Mouse (Mus musculus): ENCODE measurements at regions not wholly inside any gene's neighbourhood (a gene's known extent, or its start where the extent isn't known, plus 50 kb on each side); places are given as distances from the start of the nearest gene placed in this dataset.

DNA sequence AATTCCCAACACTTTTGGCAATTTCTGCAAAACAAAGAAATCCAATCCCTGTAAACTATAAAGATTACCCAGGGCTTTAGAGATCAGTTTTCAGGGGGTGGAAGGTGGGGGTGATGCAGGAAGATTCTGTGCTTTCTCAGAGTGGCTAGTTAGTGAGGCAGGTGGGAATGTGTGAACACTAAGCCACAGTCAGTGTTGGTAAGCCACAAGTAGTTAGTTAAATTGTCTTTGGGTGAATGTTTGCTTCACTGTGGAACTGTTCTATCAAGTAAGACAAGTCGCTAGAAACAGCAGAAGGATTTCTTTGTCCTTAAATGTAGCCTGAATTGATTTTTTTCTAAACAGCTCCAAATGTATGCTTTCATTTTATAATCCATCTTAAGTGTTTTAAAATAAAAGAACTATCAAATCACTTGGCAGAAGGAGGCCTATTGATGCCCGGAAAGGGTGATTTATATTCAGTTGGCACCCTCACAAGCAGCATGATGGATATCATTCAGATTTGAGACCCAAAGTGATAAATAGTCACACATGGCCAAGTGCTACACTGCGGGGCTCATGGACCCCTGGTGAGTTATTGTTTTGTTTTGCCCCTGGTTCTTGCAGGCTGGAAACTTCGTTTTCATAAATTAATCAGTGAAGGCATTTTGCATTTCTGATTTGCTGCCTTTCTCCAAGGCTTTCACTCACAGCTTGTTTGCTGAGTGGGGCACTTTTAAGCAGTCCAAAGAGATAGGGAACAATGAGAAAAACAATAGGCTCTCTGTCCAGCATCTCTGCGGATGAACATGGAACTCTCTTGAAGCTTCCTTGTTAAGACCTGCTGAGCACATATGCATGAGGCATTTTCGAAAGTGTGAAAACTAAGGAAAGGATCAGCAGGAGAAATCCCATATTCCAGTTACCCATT, 325.4 kb downstream of the 4933405O20Rik start:
- 20% methylated on average over 6 of the region's 6 CpGs for WGBS
- H3K4me1 ChIP-seq = peaks cover 13% of the 10 kb centered on the region
- ATAC-seq (replicated peaks) = peak; percentile 62; the same call in 1 of the 2 replicates

DNA sequence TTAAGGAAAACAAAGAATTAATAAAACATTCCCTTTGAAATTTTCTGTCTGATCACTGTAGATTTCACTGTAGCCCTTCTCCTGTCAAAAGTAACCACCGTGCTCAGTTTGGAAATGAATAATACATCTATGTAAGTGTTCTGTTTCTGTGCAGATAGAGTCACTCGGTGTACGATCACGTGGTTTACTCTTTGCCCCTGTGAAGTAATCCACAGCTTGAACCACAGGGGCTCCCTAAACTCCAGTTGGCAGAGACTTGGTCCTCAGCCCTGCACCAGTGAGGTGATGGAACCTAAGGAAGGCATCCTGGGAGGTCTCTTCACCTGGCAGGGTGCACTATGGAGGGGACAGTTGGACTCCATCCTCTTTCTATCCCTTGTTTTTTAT, 326.0 kb downstream of the 4933405O20Rik start:
- no peaks in the 10 kb centered on the region for H3K27me3 ChIP-seq (replicated peaks)
- 48% methylated on average over 4 of the region's 4 CpGs for WGBS
- ATAC-seq (replicated peaks) = peak; percentile 70
- no peak overlapping the region for H3K4me2 ChIP-seq
- H3K9me3 ChIP-seq = no peaks in the 10 kb centered on the region
- peaks cover 13% of the 10 kb centered on the region for H3K4me1 ChIP-seq
- no peak overlapping the region for H3K4me3 ChIP-seq
- H3K27ac ChIP-seq = no peak overlapping the region
- no peaks in the 10 kb centered on the region for H3K36me3 ChIP-seq (replicated peaks)
- no peak overlapping the region for H3K9ac ChIP-seq

More for the DNA sequence above, 325.4 kb downstream of the 4933405O20Rik start:
- no peak overlapping the region for H3K9ac ChIP-seq
- no peak overlapping the region for H3K4me3 ChIP-seq
- no peak overlapping the region for H3K27ac ChIP-seq
- no peak overlapping the region for H3K4me2 ChIP-seq
- H3K27me3 ChIP-seq (replicated peaks) = no peaks in the 10 kb centered on the region
- H3K9me3 ChIP-seq = no peaks in the 10 kb centered on the region
- H3K36me3 ChIP-seq (replicated peaks) = no peaks in the 10 kb centered on the region

Measured in midbrain, embryonic 15.5 days (tissue).